Mouse (Mus musculus) T-cell, adult 2 months (primary cell): ENCODE data around the gene Zcchc2.

Experiments
- DNase-seq: peaks from one replicate; pipeline ENCODE4 v3.0.0; 2022; ENCODE audit warnings: low spot score

The Zcchc2 gene

GRCm38 (mm10) chr1:106036861-106037599 is 46.8 kb downstream of the Zcchc2 start:
- DNase-seq = peak; percentile 44

- no peak for DNase-seq
Measured at GRCm38 (mm10) chr1:106039326-106039725, 49.1 kb downstream of the Zcchc2 start.

GRCm38 (mm10) chr1:106040271-106040670 is 50.1 kb downstream of the Zcchc2 start:
- DNase-seq = no peak

GRCm38 (mm10) chr1:106042221-106042620 is 52.0 kb downstream of the Zcchc2 start:
- DNase-seq = no peak

- DNase-seq = no peak
Measured at GRCm38 (mm10) chr1:106043053-106043820, 53.0 kb downstream of the Zcchc2 start.

- no peak for DNase-seq
Measured at GRCm38 (mm10) chr1:106049036-106049435, 58.8 kb downstream of the Zcchc2 start.

- DNase-seq = no peak
Measured at GRCm38 (mm10) chr1:106054978-106055377, 64.8 kb downstream of the Zcchc2 start.

GRCm38 (mm10) chr1:106058355-106058754 is 68.1 kb downstream of the Zcchc2 start:
- DNase-seq = no peak

- DNase-seq = no peak
Measured at GRCm38 (mm10) chr1:106059516-106060277, 69.5 kb downstream of the Zcchc2 start.

GRCm38 (mm10) chr1:106061185-106061910 is 71.1 kb downstream of the Zcchc2 start:
- DNase-seq = no peak

- no peak for DNase-seq
Measured at GRCm38 (mm10) chr1:106062891-106063590, 72.8 kb downstream of the Zcchc2 start.

GRCm38 (mm10) chr1:106063591-106064170 is 73.5 kb downstream of the Zcchc2 start:
- DNase-seq = no peak

GRCm38 (mm10) chr1:106064291-106064690 is 74.1 kb downstream of the Zcchc2 start:
- no peak for DNase-seq

- no peak for DNase-seq
Measured at GRCm38 (mm10) chr1:106064711-106065110, 74.5 kb downstream of the Zcchc2 start.

GRCm38 (mm10) chr1:106065679-106066078 is 75.5 kb downstream of the Zcchc2 start:
- no peak for DNase-seq

- no peak for DNase-seq
Measured at GRCm38 (mm10) chr1:106067306-106067705, 77.1 kb downstream of the Zcchc2 start.

- no peak for DNase-seq
Measured at GRCm38 (mm10) chr1:106069867-106070543, 79.8 kb downstream of the Zcchc2 start.

GRCm38 (mm10) chr1:106070814-106071213 is 80.6 kb downstream of the Zcchc2 start:
- DNase-seq = no peak

GRCm38 (mm10) chr1:106071237-106072070 is 81.2 kb downstream of the Zcchc2 start:
- peak; percentile 51 for DNase-seq
